Comparison of ENCODE assay signal across 20 mouse cellular contexts in genomic region chr1:85763386-85763785, GRCm38 (mm10). TPM values are rescaled to one million over a fixed set of nuclear protein-coding genes. Genes with fewer than 3 reads are reported as not detected.
DNase-seq lines count a peak whose midpoint lies in the region; ATAC-seq lines count a peak whose summit lies in the region.
"Had no signal": no experiment of that assay in that cellular context is flagged by ENCODE, and none has a peak within 500 bp of the region (broad histone marks: within the 10 kb centered on the region; RNA-seq: fewer than 3 reads in every experiment).

No protein-coding gene starts in this region.

- no peak overlapping the region for H3K4me2 ChIP-seq in kidney, embryonic 15.5 days
- H3K4me2 ChIP-seq: lung, embryonic 14.5 days; midbrain, embryonic 13.5 days had no signal

- H3K4me1 ChIP-seq in kidney, embryonic 15.5 days = 0 out of 2 replicates have a peak, but pooled peaks cover 4% of the 10 kb centered on the region

- peak; percentile 90 for ATAC-seq in common myeloid progenitor, adult 5-6 weeks (replicated peaks; ENCODE audit: low read depth, poor library complexity, severe bottlenecking)
- peak; percentile 77 for ATAC-seq in megakaryocyte-erythroid progenitor cell, adult 5-6 weeks (replicated peaks; ENCODE audit: low FRiP score, low TSS enrichment, poor library complexity, severe bottlenecking)
- no peak for ATAC-seq in kidney, embryonic 15.5 days (replicated peaks; ENCODE audit: low FRiP score)
- ATAC-seq: midbrain, embryonic 13.5 days had no signal

- no peak overlapping the region for H3K4me3 ChIP-seq in kidney, embryonic 15.5 days (replicated peaks)
- H3K4me3 ChIP-seq: forebrain, embryonic 10.5 days; gastrocnemius, adult 2 months; layer of hippocampus, adult 2 months; midbrain, embryonic 13.5 days had no signal

- no peaks in the 10 kb centered on the region for H3K9me3 ChIP-seq in kidney, embryonic 15.5 days (replicated peaks)
- H3K9me3 ChIP-seq: forebrain, embryonic 10.5 days; G1E; midbrain, embryonic 13.5 days had no signal

- no peaks in the 10 kb centered on the region for H3K27me3 ChIP-seq in kidney, embryonic 15.5 days
- H3K27me3 ChIP-seq: midbrain, embryonic 13.5 days had no signal

- no peak overlapping the region for H3K9ac ChIP-seq in kidney, embryonic 15.5 days
- H3K9ac ChIP-seq: lung, embryonic 14.5 days; midbrain, embryonic 13.5 days had no signal

- peak; percentile 21 for DNase-seq in thymus, postnatal 0 days (ENCODE audit: low spot score)
- DNase-seq in thymus, postnatal 10 days (ENCODE audit: low spot score in 2 of 2) = no peak
- DNase-seq in MN1 (ENCODE audit: low spot score) = no peak
- DNase-seq in right cerebral cortex, adult 2 months (ENCODE audit: low spot score in 2 of 2) = no peak
- DNase-seq: cerebellum, adult 18-20 months; cerebellum, postnatal 25 days; gastrocnemius, adult 2 months; heart, postnatal 4 days; kidney, adult 18-20 months; kidney, postnatal 10 days; lung, embryonic 14.5 days; lung, postnatal 36 days; right cerebral cortex, postnatal 14 days had no signal

- H3K27ac ChIP-seq in kidney, embryonic 15.5 days = no peak overlapping the region
- H3K27ac ChIP-seq: forebrain, embryonic 10.5 days; gastrocnemius, adult 2 months; layer of hippocampus, adult 2 months; midbrain, embryonic 13.5 days had no signal

- WGBS in kidney, embryonic 15.5 days = 83% methylated on average over 6 of the region's 6 CpGs

- H3K36me3 ChIP-seq in kidney, embryonic 15.5 days = no peaks in the 10 kb centered on the region
- H3K36me3 ChIP-seq: forebrain, embryonic 10.5 days; G1E; midbrain, embryonic 13.5 days had no signal

RNA-seq across cellular contexts. Expression of gene A630001G21Rik, which starts 15.1 kb away (rescaled TPM):
- polyA plus RNA-seq in thymus, postnatal 0 days (2015; fragmentation: Nextera tagmentation; extraction: Ambion mirVana) = 18.0 and 20.3 TPM in 2 replicates
- total RNA-seq in common myeloid progenitor, adult 5-6 weeks (2017) = 46.6 and 54.3 TPM in 2 replicates
- 35.7 and 49.8 TPM in 2 replicates for total RNA-seq in megakaryocyte-erythroid progenitor cell, adult 5-6 weeks (2014; fragmentation: Nextera tagmentation)
- total RNA-seq in megakaryocyte-erythroid progenitor cell, adult 5-6 weeks (2017) = 15.5 and 23.5 TPM in 2 replicates
- 0.72 and 1.1 TPM in 2 replicates for polyA plus RNA-seq in kidney, embryonic 15.5 days (2015; fragmentation: Nextera tagmentation; extraction: Ambion mirVana)
- polyA plus RNA-seq: G1E had no signal

RNA-seq across cellular contexts. Expression of gene Cab39, which starts 29.9 kb away (rescaled TPM):
- 41.1 and 49.2 TPM in 2 replicates for polyA plus RNA-seq in thymus, postnatal 0 days (2015; fragmentation: Nextera tagmentation; extraction: Ambion mirVana)
- 102 and 110 TPM in 2 replicates for total RNA-seq in common myeloid progenitor, adult 5-6 weeks (2017)
- total RNA-seq in megakaryocyte-erythroid progenitor cell, adult 5-6 weeks (2014; fragmentation: Nextera tagmentation) = 53.9 and 68.0 TPM in 2 replicates
- total RNA-seq in megakaryocyte-erythroid progenitor cell, adult 5-6 weeks (2017) = 113 and 117 TPM in 2 replicates
- polyA plus RNA-seq in kidney, embryonic 15.5 days (2015; fragmentation: Nextera tagmentation; extraction: Ambion mirVana) = 28.0 and 30.2 TPM in 2 replicates
